Mouse (Mus musculus) pancreas, adult 10 weeks (tissue): Measurements from ENCODE around the gene Aanat. TPM values are rescaled to one million over a fixed set of nuclear protein-coding genes. Genes with fewer than 3 reads are reported as not detected.

Source experiments
- polyA plus RNA-seq: library from polyadenylated mRNA; stranded (reverse); fragments of 350-450 nt; fragmentation: Illumina TruSeq; extraction: RNeasy Lipid Tissue Mini Kit (QIAGEN cat#74804); gene quantifications from one replicate; pipeline ENCODE4 v1.2.3, GENCODE M21; 2015; ENCODE audit warnings: low read depth, low replicate concordance; ENCODE audit not compliant: insufficient read depth

The Aanat gene
- polyA plus RNA-seq = not detected

GRCm38 (mm10) chr11:116586310-116586709 is at the start of gene Aanat:
Gene Aanat (plus strand): TSS chr11:116586432.

GRCm38 (mm10) chr11:116581376-116581814 is 4.8 kb upstream of the Aanat start, which contains the start of gene Ube2o:
Gene Ube2o (minus strand): TSS chr11:116581447.

GRCm38 (mm10) chr11:116626299-116627071 is 40.3 kb downstream of the Aanat start, which contains the start of gene Rhbdf2:
Gene Rhbdf2 (minus strand): TSS chr11:116627019.

Other genes starting within 250 kb of the Aanat start
- 1.6 TPM for gene Rnf157, start 173.4 kb upstream of the Aanat start, polyA plus RNA-seq
- gene Ubald2, start 152.3 kb upstream of the Aanat start, polyA plus RNA-seq = 10.8 TPM
- gene Qrich2, start 120.2 kb upstream of the Aanat start, polyA plus RNA-seq = not detected
- gene Prpsap1, start 92.2 kb upstream of the Aanat start, polyA plus RNA-seq = 59.0 TPM
- gene Sphk1, start 55.5 kb upstream of the Aanat start, polyA plus RNA-seq = 4.7 TPM
- gene Ube2o, start 5.0 kb upstream of the Aanat start, polyA plus RNA-seq = 8.1 TPM
- 5.8 TPM for gene Rhbdf2, start 40.6 kb downstream of the Aanat start, polyA plus RNA-seq
- not detected for gene Prcd, start 67.1 kb downstream of the Aanat start, polyA plus RNA-seq
- gene Cygb, start 67.9 kb downstream of the Aanat start, polyA plus RNA-seq = 17.1 TPM
- not detected for gene St6galnac1, start 189.1 kb downstream of the Aanat start, polyA plus RNA-seq
- gene Mxra7, start 241.6 kb downstream of the Aanat start, polyA plus RNA-seq = 11.7 TPM